Mouse (Mus musculus): ENCODE results near the gene Rbm45. TPM values are rescaled to one million over a fixed set of nuclear protein-coding genes. Genes with fewer than 3 reads are reported as not detected.

Gene Rbm45
- 10 to 100 TPM; 20.9 to 22.3 TPM for total RNA-seq (2023)

GRCm38 (mm10) chr2:76369821-76370655 lies at the start of gene Rbm45:
Rbm45 (plus strand) TSS chr2:76369984.

GRCm38 (mm10) chr2:76338215-76339156 lies 31.3 kb upstream of the Rbm45 start, which contains the start of gene Pde11a:
Pde11a (minus strand) TSS chr2:76338774.

GRCm38 (mm10) chr2:76360226-76360625 lies 9.6 kb upstream of the Rbm45 start, which contains the start of gene Cyct:
Cyct (minus strand) TSS chr2:76360450.

DNA sequence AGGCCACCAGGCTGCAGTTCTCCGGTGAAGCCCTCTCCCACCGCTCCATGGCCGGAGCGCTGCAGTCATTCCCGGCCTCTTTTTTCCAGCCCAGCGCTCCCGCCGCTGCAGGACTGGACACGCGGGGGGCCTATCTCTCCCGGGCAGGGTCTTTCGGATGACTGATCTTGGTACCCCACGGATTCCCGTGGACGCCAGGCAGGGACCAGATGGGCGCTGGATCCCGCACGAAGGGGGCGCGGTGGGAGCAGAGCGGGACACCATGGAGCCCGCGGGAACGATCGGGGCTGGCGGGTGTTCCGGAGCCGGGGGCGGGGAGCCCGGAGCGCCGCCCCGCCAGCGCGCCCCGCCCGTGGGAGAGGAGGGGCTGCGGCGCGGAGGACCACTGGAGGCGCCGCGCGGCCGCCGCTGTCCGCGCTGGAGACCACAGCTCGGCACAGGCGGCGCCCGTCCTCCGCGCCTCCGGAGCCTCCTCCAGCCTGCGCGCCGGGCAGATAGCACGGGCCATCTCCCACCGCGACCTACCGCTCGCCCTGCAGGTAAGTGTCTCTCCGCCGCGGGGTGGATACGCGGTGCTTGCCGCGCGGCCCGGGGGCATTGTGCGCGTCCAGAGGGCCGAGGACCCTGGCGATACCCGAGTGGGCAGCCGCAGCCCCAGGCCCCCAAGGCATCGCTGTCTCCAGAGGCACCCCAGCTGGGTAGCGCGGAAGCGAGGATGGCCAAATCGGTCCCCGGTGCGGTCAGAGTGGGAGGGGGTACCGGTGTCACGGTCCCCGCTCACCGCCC lies 36.6 kb downstream of the Rbm45 start, which contains the start of gene Osbpl6:
Gene Osbpl6, plus strand, starts transcription at position 358 of the 786 bp plus-strand sequence.

Other genes starting within 250 kb of the Rbm45 start
- 1 to 10 TPM; 2.4 to 3.2 TPM for gene Pde11a, start 31.2 kb upstream of the Rbm45 start, total RNA-seq (2023)
- not detected for gene Cyct, start 9.5 kb upstream of the Rbm45 start, total RNA-seq (2023)
- gene Osbpl6, start 36.5 kb downstream of the Rbm45 start, total RNA-seq (2023), result not detected